Mouse (Mus musculus) R1 (cell line): ENCODE data around the gene Ctps2.

Source experiments
- DNase-seq: peaks from one replicate; pipeline ENCODE4 v3.0.0-alpha.2; 2018; ENCODE audit warnings: low read depth, low spot score

Gene Ctps2

DNA sequence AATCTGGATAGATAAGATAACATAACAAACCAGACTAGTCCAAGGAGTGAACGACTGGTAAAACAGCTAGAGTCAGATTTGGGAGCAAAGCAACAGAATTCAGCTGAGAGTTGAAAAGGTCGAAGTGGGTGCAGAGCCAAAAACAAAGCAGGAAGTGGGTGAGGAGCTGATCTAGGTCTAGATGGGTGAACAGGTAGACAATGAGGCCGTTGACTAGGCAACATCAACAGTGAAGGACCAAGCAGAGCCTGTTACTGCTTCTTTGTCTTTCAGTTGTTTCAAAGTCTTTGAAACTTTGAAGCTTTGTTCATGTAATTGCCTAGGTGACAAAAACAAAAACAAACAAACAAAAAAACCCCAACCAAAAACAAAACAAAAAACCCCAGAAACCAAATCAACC lies 75.2 kb downstream of the Ctps2 start:
- DNase-seq: no peak

DNA sequence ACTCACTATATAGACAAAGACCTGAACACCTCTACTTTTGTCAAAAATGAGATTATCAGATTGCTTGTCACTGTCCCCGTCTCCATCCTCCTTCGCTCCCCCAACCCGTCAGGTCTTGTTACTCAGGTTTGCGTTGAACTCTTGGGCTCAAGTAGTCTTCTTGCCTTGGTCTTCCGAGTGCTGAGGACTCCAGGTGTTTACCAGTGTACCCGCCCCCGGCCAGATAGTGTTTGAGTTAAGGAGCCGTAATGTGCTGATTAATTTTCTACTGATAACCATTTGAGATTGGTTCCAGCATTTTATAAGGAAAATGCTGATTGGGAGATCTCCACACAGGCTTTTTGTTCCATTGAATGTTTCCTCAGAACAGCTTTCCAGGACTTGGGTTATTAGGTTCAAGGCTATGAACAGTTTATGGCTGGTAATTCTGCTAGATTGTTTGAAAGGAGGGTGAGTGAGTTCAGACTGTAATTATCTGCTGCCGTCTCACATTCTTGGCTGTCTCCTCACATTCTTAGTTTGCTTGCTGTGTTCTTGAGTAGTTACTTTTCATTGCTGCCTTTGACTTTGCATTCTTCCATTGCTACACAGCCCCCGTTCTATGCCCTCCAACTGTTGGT lies 85.9 kb downstream of the Ctps2 start:
- DNase-seq: no peak

DNA sequence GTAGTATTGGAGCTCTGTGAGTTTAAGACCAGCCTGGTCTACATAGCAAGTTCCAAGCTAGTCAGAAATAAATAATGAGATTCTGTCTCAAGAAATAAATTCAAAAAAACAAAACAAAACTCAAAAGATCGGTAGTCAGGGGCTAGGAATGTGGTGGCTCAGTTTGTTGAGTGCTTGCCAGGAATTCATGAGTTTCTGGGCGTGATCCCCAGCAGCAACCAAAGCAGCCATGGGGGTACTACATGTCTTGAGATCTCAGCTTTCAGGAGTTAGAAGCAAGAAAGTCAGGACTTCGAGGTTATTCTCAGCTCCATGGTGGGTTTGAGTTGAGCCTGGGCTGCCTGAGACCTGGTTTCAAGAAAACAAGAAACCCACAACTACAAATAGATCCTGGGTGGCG lies 90.4 kb downstream of the Ctps2 start:
- DNase-seq: no peak

DNA sequence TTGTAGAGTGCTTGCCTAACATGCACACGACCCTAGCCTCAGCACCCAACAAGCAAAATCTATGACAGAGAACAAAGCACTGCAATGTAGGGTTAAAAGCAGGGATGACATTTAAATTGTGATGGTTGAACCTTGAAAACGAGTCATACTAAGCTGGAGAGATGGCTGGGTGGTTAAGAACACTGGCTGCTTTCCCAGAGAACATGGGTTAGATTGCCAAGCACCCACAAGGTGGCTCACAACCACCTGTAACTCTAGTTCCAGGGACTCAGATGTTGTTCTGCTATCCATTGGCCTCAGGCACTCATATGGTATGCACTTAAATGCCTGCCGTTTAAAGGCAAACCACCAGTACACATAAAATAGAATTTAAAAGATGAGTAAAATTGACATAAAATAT lies 91.1 kb downstream of the Ctps2 start:
- DNase-seq: no peak

DNA sequence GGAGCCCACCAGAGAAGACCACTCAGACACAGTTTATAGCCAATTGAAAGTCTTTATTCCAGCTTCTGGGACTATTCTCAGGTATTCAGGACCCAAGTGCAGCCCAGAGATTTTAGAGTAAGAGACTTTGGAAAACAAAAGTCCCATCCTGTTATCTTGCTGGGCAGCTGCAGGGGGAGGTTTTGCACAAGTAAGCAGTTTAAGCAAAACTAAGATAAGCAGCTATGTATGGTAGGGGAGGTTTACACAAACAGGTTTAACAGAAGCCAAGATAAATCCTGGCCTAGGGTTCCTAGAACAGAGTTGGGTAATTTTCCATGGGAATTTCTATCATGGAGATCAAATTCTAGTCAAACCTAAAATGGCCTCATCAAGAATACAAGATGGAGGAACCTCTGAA lies 126.8 kb downstream of the Ctps2 start:
- DNase-seq: no peak

DNA sequence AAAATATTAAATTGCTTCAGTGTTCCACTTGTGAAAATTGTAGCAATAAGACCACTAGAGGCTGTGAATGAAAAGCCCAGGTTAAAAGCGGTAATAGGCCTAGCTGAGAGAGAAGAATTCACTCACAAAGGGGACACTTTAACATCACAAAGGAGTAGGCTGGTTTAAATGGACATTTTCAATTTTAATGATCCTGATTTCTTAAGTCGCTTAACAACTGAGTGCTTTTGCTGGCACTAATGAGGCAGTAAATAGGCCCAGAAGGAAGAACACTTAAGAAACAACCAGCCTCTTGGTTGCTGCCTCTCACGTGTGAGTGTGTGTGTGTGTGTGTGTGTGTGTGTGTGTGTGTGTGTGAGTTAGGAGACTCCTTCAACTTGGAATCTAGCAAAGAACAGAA lies 137.7 kb downstream of the Ctps2 start:
- peak; percentile 4 for DNase-seq

DNA sequence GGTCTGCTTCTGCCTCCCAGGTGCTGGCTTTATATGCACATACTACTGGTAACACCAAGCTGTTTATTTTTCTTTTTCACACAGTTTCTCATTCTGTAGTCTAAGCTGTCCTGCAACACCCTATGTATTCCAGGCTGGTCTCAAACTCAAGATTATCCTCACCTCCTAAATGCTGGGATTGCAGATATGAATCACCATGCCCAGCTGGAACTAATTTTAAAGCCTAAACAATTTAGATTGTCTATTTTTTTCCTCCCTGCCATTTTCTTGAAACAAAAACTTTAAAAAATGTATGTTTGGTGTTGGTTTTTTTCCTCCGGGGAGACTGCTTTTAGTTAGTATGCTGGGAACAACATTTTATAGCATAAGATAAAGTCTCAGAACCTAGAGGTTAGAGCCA lies 141.7 kb downstream of the Ctps2 start:
- no peak for DNase-seq

DNA sequence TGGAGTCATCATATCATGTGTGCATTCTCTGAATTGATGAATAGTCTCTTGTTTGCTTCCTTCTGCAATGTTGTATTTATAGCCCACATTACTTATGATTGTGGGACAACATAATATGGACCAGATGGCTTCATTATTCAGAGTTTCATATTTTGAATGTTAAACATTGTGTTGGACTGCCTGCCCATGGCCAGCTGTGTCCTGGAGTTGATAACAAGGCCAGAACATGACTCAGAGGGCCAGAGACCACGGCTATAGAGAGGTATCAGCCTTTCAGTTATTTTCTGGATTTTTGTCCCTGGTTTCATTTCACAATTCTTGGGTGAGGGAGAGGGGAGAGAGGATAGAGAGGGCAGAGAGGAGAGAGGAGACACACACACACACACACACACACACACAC lies 162.9 kb downstream of the Ctps2 start:
- no peak for DNase-seq
